Mouse (Mus musculus) adrenal gland, postnatal 36 days (tissue): ENCODE measurements around the gene Tacc2. TPM values are rescaled to one million over a fixed set of nuclear protein-coding genes. Genes with fewer than 3 reads are reported as not detected.
"Not testable (repeated sequence)": the region's sequence is repeated elsewhere in the genome, so short reads cannot be mapped to it uniquely, and the experiment has no call there.

Experiments used
- DNase-seq, 2 experiments: peaks; one replicate each; pipeline ENCODE4 v3.0.0; 2021; ENCODE audit warnings: mixed read lengths in 1 of 2
- total RNA-seq, 2 experiments: library from RNA; stranded (reverse); gene quantifications; 2 replicates each; pipeline ENCODE4 v1.2.3; 2021

Tacc2 gene
- total RNA-seq, 2 experiments from 2014 or later = 26.6 to 35.5 TPM

GRCm38 (mm10) chr7:130653036-130653555 is 75.9 kb downstream of the Tacc2 start:
- DNase-seq = no peak

GRCm38 (mm10) chr7:130654562-130654961 is 77.3 kb downstream of the Tacc2 start:
- DNase-seq = peak in 1 of 2 experiments; percentile 20

GRCm38 (mm10) chr7:130656965-130657364 is 79.7 kb downstream of the Tacc2 start:
- no peak for DNase-seq

GRCm38 (mm10) chr7:130657751-130658150 is 80.5 kb downstream of the Tacc2 start:
- DNase-seq = peak; percentile 84 to 88

GRCm38 (mm10) chr7:130659129-130659528 is 81.9 kb downstream of the Tacc2 start:
- DNase-seq = no peak

- DNase-seq = no peak
These were observed 85.0 kb downstream of the Tacc2 start for GRCm38 (mm10) chr7:130662250-130662649.

GRCm38 (mm10) chr7:130662869-130663268 is 85.6 kb downstream of the Tacc2 start:
- no peak for DNase-seq

GRCm38 (mm10) chr7:130664037-130664436 is 86.8 kb downstream of the Tacc2 start:
- DNase-seq = no peak

- no peak for DNase-seq
These were observed 87.4 kb downstream of the Tacc2 start for GRCm38 (mm10) chr7:130664629-130665028.

GRCm38 (mm10) chr7:130665358-130665757 is 88.1 kb downstream of the Tacc2 start:
- no peak for DNase-seq

- DNase-seq = not testable (repeated sequence)
These were observed 90.8 kb downstream of the Tacc2 start for GRCm38 (mm10) chr7:130668013-130668412.

GRCm38 (mm10) chr7:130668729-130669281 is 91.6 kb downstream of the Tacc2 start:
- no peak for DNase-seq

GRCm38 (mm10) chr7:130669370-130669881 is 92.2 kb downstream of the Tacc2 start:
- DNase-seq = no peak

GRCm38 (mm10) chr7:130670358-130670757 is 93.1 kb downstream of the Tacc2 start:
- no peak for DNase-seq

GRCm38 (mm10) chr7:130671301-130671700 is 94.1 kb downstream of the Tacc2 start:
- DNase-seq = peak; percentile 26 to 50

GRCm38 (mm10) chr7:130673169-130674033 is 96.2 kb downstream of the Tacc2 start:
- peak; percentile 52 to 60 for DNase-seq

GRCm38 (mm10) chr7:130674526-130674925 is 97.3 kb downstream of the Tacc2 start:
- no peak for DNase-seq

- no peak for DNase-seq
These were observed 99.8 kb downstream of the Tacc2 start for GRCm38 (mm10) chr7:130676885-130677540.

GRCm38 (mm10) chr7:130677541-130678274 is 100.5 kb downstream of the Tacc2 start:
- no peak for DNase-seq

- no peak for DNase-seq
These were observed 101.2 kb downstream of the Tacc2 start for GRCm38 (mm10) chr7:130678414-130678813.

- peak; percentile 63 to 76 for DNase-seq
These were observed 104.6 kb downstream of the Tacc2 start for GRCm38 (mm10) chr7:130681798-130682197.

- DNase-seq = no peak
These were observed 111.4 kb downstream of the Tacc2 start for GRCm38 (mm10) chr7:130688601-130689000.
